Mouse (Mus musculus): Measurements from ENCODE around the gene Hoga1.

GRCm38 (mm10) chr19:42061443-42061842 lies 16.0 kb downstream of the Hoga1 start:
- TF ChIP-seq POLR2A (IDR thresholded peaks at IDR 0.05; ENCODE audit: control insufficient read depth, extremely low read depth, insufficient read depth, low read length, poor library complexity): no peak
- TF ChIP-seq CTCF (IDR thresholded peaks at IDR 0.05; ENCODE audit: borderline replicate concordance, control insufficient read depth, extremely low read depth, insufficient read depth, low read length, poor library complexity): no peak

Data from thymus, adult 2 months (tissue).